ENCODE assay signal across 26 mouse cellular contexts in genomic region chr16:54629183-54629582, GRCm38 (mm10).
DNase-seq lines count a peak whose midpoint lies in the region; ATAC-seq lines count a peak whose summit lies in the region.
"Had no signal": no experiment of that assay in that cellular context is flagged by ENCODE, and none has a peak within 500 bp of the region (broad histone marks: within the 10 kb centered on the region; RNA-seq: fewer than 3 reads in every experiment).

No protein-coding gene starts in this region.

- H3K9me3 ChIP-seq in limb, embryonic 12.5 days, result no peaks in the 10 kb centered on the region
- no peaks in the 10 kb centered on the region for H3K9me3 ChIP-seq in limb, embryonic 10.5 days (replicated peaks)
- H3K9me3 ChIP-seq in midbrain, embryonic 14.5 days (ENCODE audit: control insufficient read depth, low read length), result no peaks in the 10 kb centered on the region
- H3K9me3 ChIP-seq in midbrain, embryonic 13.5 days, result no peaks in the 10 kb centered on the region
- H3K9me3 ChIP-seq: embryonic facial prominence, embryonic 12.5 days; embryonic facial prominence, embryonic 15.5 days; forebrain, embryonic 12.5 days; heart, embryonic 10.5 days; heart, embryonic 13.5 days; hindbrain, embryonic 12.5 days; hindbrain, embryonic 15.5 days had no signal

- H3K4me2 ChIP-seq in limb, embryonic 12.5 days, result no peak overlapping the region
- H3K4me2 ChIP-seq in midbrain, embryonic 14.5 days (ENCODE audit: low read length), result no peak overlapping the region
- no peak overlapping the region for H3K4me2 ChIP-seq in midbrain, embryonic 13.5 days (replicated peaks)
- H3K4me2 ChIP-seq: embryonic facial prominence, embryonic 12.5 days; embryonic facial prominence, embryonic 15.5 days; forebrain, embryonic 12.5 days; heart, embryonic 13.5 days; hindbrain, embryonic 12.5 days; hindbrain, embryonic 15.5 days had no signal

- H3K36me3 ChIP-seq in limb, embryonic 12.5 days, result no peaks in the 10 kb centered on the region
- H3K36me3 ChIP-seq in limb, embryonic 10.5 days, result no peaks in the 10 kb centered on the region
- no peaks in the 10 kb centered on the region for H3K36me3 ChIP-seq in midbrain, embryonic 14.5 days (ENCODE audit: control insufficient read depth, insufficient read depth, low read length)
- no peaks in the 10 kb centered on the region for H3K36me3 ChIP-seq in midbrain, embryonic 13.5 days
- H3K36me3 ChIP-seq: embryonic facial prominence, embryonic 12.5 days; embryonic facial prominence, embryonic 15.5 days; forebrain, embryonic 12.5 days; heart, embryonic 10.5 days; heart, embryonic 13.5 days; hindbrain, embryonic 12.5 days; hindbrain, embryonic 15.5 days had no signal

- no peak overlapping the region for H3K9ac ChIP-seq in limb, embryonic 12.5 days (replicated peaks)
- no peak overlapping the region for H3K9ac ChIP-seq in midbrain, embryonic 14.5 days (replicated peaks; ENCODE audit: low read length)
- no peak overlapping the region for H3K9ac ChIP-seq in midbrain, embryonic 13.5 days (replicated peaks)
- H3K9ac ChIP-seq: embryonic facial prominence, embryonic 12.5 days; embryonic facial prominence, embryonic 15.5 days; forebrain, embryonic 12.5 days; heart, embryonic 13.5 days; hindbrain, embryonic 12.5 days; hindbrain, embryonic 15.5 days had no signal

- ATAC-seq in limb, embryonic 12.5 days (ENCODE audit: insufficient number of reproducible peaks, insufficient read depth, low FRiP score, low TSS enrichment, low read depth), result 0 out of 2 replicates have a peak, but pooled peaks have one; percentile 52
- peak; percentile 48; the same call in 1 of the 2 replicates for ATAC-seq in midbrain, embryonic 14.5 days (ENCODE audit: low FRiP score, low TSS enrichment)
- no peak for ATAC-seq in midbrain, embryonic 13.5 days
- ATAC-seq in monocyte, adult 5-6 weeks (replicated peaks; ENCODE audit: insufficient number of reproducible peaks, low FRiP score, low TSS enrichment, poor library complexity, severe bottlenecking), result 0 out of 2 replicates have a peak, but pooled peaks have one; percentile 22
- ATAC-seq: CD4-positive, CD25-positive, alpha-beta regulatory T cell, adult 4 months; forebrain, embryonic 16.5 days had no signal

- no peak overlapping the region for H3K27ac ChIP-seq in limb, embryonic 12.5 days
- H3K27ac ChIP-seq in limb, embryonic 10.5 days, result no peak overlapping the region
- no peak overlapping the region for H3K27ac ChIP-seq in midbrain, embryonic 14.5 days (replicated peaks; ENCODE audit: low read depth, low read length)
- H3K27ac ChIP-seq in midbrain, embryonic 13.5 days, result no peak overlapping the region
- H3K27ac ChIP-seq: embryonic facial prominence, embryonic 12.5 days; embryonic facial prominence, embryonic 15.5 days; forebrain, embryonic 12.5 days; heart, adult 2 months; heart, embryonic 10.5 days; heart, embryonic 13.5 days; hindbrain, embryonic 12.5 days; hindbrain, embryonic 15.5 days had no signal

- WGBS in limb, embryonic 12.5 days, result 88% methylated on average over 1 of the region's 1 CpGs
- 100% methylated on average over 1 of the region's 1 CpGs for WGBS in limb, embryonic 10.5 days
- WGBS in midbrain, embryonic 14.5 days, result 88% methylated on average over 1 of the region's 1 CpGs
- WGBS in midbrain, embryonic 13.5 days, result 87% methylated on average over 1 of the region's 1 CpGs

- DNase-seq in limb, embryonic 10.5 days (ENCODE audit: low spot score), result no peak
- no peak for DNase-seq in midbrain, embryonic 14.5 days
- DNase-seq in thymus, postnatal 10 days (ENCODE audit: low spot score in 2 of 2), result no peak
- DNase-seq: adrenal gland, adult 2 months; adrenal gland, postnatal 14 days; cerebellum, adult 11 months; cerebellum, adult 2 months; cerebellum, adult 9-11 months; cerebellum, postnatal 25 days; gastrocnemius, postnatal 10 days; gastrocnemius, postnatal 36 days; heart, adult 2 months; heart, postnatal 14 days; heart, postnatal 4 days had no signal

- H3K4me1 ChIP-seq in limb, embryonic 12.5 days (replicated peaks), result no peaks in the 10 kb centered on the region
- H3K4me1 ChIP-seq in limb, embryonic 10.5 days, result no peaks in the 10 kb centered on the region
- H3K4me1 ChIP-seq in midbrain, embryonic 14.5 days (ENCODE audit: control insufficient read depth, insufficient read depth, low read length), result no peaks in the 10 kb centered on the region
- no peaks in the 10 kb centered on the region for H3K4me1 ChIP-seq in midbrain, embryonic 13.5 days (replicated peaks)
- H3K4me1 ChIP-seq: embryonic facial prominence, embryonic 12.5 days; embryonic facial prominence, embryonic 15.5 days; forebrain, embryonic 12.5 days; heart, embryonic 10.5 days; heart, embryonic 13.5 days; hindbrain, embryonic 12.5 days; hindbrain, embryonic 15.5 days had no signal

- no peak overlapping the region for H3K4me3 ChIP-seq in limb, embryonic 12.5 days (replicated peaks)
- no peak overlapping the region for H3K4me3 ChIP-seq in limb, embryonic 10.5 days
- no peak overlapping the region for H3K4me3 ChIP-seq in midbrain, embryonic 14.5 days (replicated peaks; ENCODE audit: low read depth, low read length)
- no peak overlapping the region for H3K4me3 ChIP-seq in midbrain, embryonic 13.5 days (replicated peaks)
- H3K4me3 ChIP-seq: embryonic facial prominence, embryonic 12.5 days; embryonic facial prominence, embryonic 15.5 days; forebrain, embryonic 12.5 days; heart, adult 2 months; heart, embryonic 10.5 days; heart, embryonic 13.5 days; hindbrain, embryonic 12.5 days; hindbrain, embryonic 15.5 days had no signal

- no peaks in the 10 kb centered on the region for H3K27me3 ChIP-seq in limb, embryonic 12.5 days
- no peaks in the 10 kb centered on the region for H3K27me3 ChIP-seq in limb, embryonic 10.5 days (ENCODE audit: low read depth, poor library complexity, severe bottlenecking)
- no peaks in the 10 kb centered on the region for H3K27me3 ChIP-seq in midbrain, embryonic 14.5 days (ENCODE audit: control insufficient read depth, insufficient read depth, low read length)
- no peaks in the 10 kb centered on the region for H3K27me3 ChIP-seq in midbrain, embryonic 13.5 days
- H3K27me3 ChIP-seq: embryonic facial prominence, embryonic 12.5 days; embryonic facial prominence, embryonic 15.5 days; forebrain, embryonic 12.5 days; heart, embryonic 13.5 days; hindbrain, embryonic 12.5 days; hindbrain, embryonic 15.5 days had no signal
